Mouse (Mus musculus): ENCODE measurements at regions not wholly inside any gene's neighbourhood (a gene's known extent, or its start where the extent isn't known, plus 50 kb on each side); places are given as distances from the start of the nearest gene placed in this dataset.

GRCm38 (mm10) chr2:148505651-148506050 is 62.3 kb upstream of the Cd93 start:
- DNase-seq (ENCODE audit: low spot score) = no peak

GRCm38 (mm10) chr2:148503143-148503854 is 59.9 kb upstream of the Cd93 start:
- no peak for DNase-seq (ENCODE audit: low spot score)

- DNase-seq (ENCODE audit: low spot score) = no peak
These were observed 59.0 kb upstream of the Cd93 start for GRCm38 (mm10) chr2:148502321-148502720.

GRCm38 (mm10) chr2:148500235-148500936 is 57.0 kb upstream of the Cd93 start:
- DNase-seq (ENCODE audit: low spot score) = no peak

- no peak for DNase-seq (ENCODE audit: low spot score)
These were observed 54.3 kb upstream of the Cd93 start for GRCm38 (mm10) chr2:148497452-148498302.

- DNase-seq (ENCODE audit: low spot score) = no peak
These were observed 53.0 kb upstream of the Cd93 start for GRCm38 (mm10) chr2:148496151-148497040.

- no peak for DNase-seq (ENCODE audit: low spot score)
These were observed 52.1 kb upstream of the Cd93 start for GRCm38 (mm10) chr2:148495485-148495884.

- DNase-seq (ENCODE audit: low spot score) = no peak
These were observed 49.9 kb upstream of the Cd93 start for GRCm38 (mm10) chr2:148493281-148493680.

Measured in ovary, adult 18-20 months (tissue).